8 mouse cellular contexts compared by ENCODE assay signal in the genomic region with DNA sequence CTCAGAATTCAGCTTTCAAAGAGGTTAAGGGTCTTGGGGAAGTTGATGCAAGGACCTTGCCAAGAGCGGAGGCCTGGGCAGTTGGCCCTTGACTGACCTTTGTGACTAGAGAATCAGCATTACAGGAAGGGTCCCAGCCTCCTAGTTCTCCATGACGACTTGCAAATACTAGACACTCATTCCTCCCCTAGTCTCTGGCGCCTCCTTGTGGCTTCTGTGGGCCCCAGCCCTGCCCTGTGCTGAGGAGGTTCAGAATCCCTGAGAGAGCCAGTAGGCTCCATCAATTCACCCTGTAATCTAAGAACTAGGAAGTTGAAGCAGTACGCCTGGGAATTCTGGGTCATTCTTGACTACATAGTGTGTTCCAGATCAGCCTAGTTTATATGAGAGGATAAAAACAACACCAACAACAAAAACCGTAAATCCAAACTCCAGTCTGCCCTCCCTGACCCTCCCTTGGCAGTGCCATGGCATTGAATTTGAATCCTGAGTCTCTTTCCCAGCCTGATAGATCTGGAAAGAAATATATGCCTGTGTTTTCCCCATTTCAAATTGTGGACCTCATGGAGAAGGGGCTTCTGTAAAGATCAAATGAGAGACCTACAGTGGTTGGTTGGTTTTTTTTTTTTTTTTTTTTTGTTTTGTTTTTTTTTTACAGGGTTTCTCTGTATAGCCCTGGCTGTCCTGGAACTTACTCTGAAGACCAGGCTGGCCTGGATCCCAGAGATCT. TPM values are rescaled to one million over a fixed set of nuclear protein-coding genes. Genes with fewer than 3 reads are reported as not detected.
DNase-seq lines count a peak whose midpoint lies in the region; ATAC-seq and TF ChIP-seq lines count a peak whose summit lies in the region.

No protein-coding gene starts in this region.

- peaks cover 11% of the 10 kb centered on the region for H3K4me1 ChIP-seq in forebrain, embryonic 13.5 days
- peaks cover 1% of the 10 kb centered on the region; the same call in 1 of the 2 replicates for H3K4me1 ChIP-seq in lung, embryonic 14.5 days (ENCODE audit: insufficient read depth)

- WGBS in forebrain, embryonic 13.5 days = 28% methylated on average over 5 of the region's 5 CpGs
- WGBS in lung, embryonic 14.5 days = 23% methylated on average over 5 of the region's 5 CpGs

- no peak overlapping the region for H3K27ac ChIP-seq in forebrain, embryonic 13.5 days
- H3K27ac ChIP-seq in lung, embryonic 14.5 days (ENCODE audit: low read depth) = no peak overlapping the region

- no peaks in the 10 kb centered on the region for H3K9me3 ChIP-seq in forebrain, embryonic 13.5 days (replicated peaks)
- H3K9me3 ChIP-seq in lung, embryonic 14.5 days (ENCODE audit: low read depth, low read length) = no peaks in the 10 kb centered on the region

- intact Hi-C loops in heart, postnatal 14 days (cut with DNase I) = loop anchor here (1.0 kb wide), 1 partner anchor 37 kb away; no protein-coding TSS in a partner anchor

- peak; percentile 57; the same call in 1 of the 2 replicates for ATAC-seq in forebrain, embryonic 13.5 days
- peak; percentile 51 for ATAC-seq in lung, embryonic 14.5 days (ENCODE audit: insufficient read depth)

- DNase-seq in MN1 (ENCODE audit: low spot score) = peak; percentile 89
- peak; percentile 94 for DNase-seq in c-Kit-positive CD71-positive TER-119-positive erythroid progenitor cells, embryonic 14.5 days (ENCODE audit: low spot score)
- DNase-seq in heart, postnatal 14 days = peak; percentile 93 to 97
- peak; percentile 81 to 84 for DNase-seq in layer of hippocampus, adult 8-10 months (ENCODE audit: low spot score in 2 of 2)
- peak; percentile 94 for DNase-seq in lung, embryonic 14.5 days
- peak; percentile 87 for DNase-seq in retina, postnatal 7 days (ENCODE audit: low read depth, low spot score)
- peak; percentile 96 for DNase-seq in thymus, postnatal 4 days

- no peak overlapping the region for H3K4me2 ChIP-seq in forebrain, embryonic 13.5 days
- H3K4me2 ChIP-seq in lung, embryonic 14.5 days = no peak overlapping the region

- no peak overlapping the region for H3K4me3 ChIP-seq in forebrain, embryonic 13.5 days
- H3K4me3 ChIP-seq in lung, embryonic 14.5 days (ENCODE audit: low read depth, low read length) = no peak overlapping the region

- no peaks in the 10 kb centered on the region for H3K27me3 ChIP-seq in forebrain, embryonic 13.5 days
- H3K27me3 ChIP-seq in lung, embryonic 14.5 days (ENCODE audit: insufficient read depth, low read length) = no peaks in the 10 kb centered on the region

- H3K9ac ChIP-seq in forebrain, embryonic 13.5 days = no peak overlapping the region
- H3K9ac ChIP-seq in lung, embryonic 14.5 days = no peak overlapping the region

- H3K36me3 ChIP-seq in forebrain, embryonic 13.5 days (ENCODE audit: poor library complexity, severe bottlenecking) = peaks cover 11% of the 10 kb centered on the region
- no peaks in the 10 kb centered on the region for H3K36me3 ChIP-seq in lung, embryonic 14.5 days (ENCODE audit: insufficient read depth)

- peak; percentile 94 for TF ChIP-seq CTCF in lung, embryonic 14.5 days (IDR thresholded peaks at IDR 0.05; ENCODE audit: low read depth)

RNA-seq across cellular contexts. Expression of gene Cdc42bpg, which starts 1.3 kb away (rescaled TPM):
- 0.22 and 0.39 TPM in 2 replicates for polyA plus RNA-seq in forebrain, embryonic 13.5 days (2015; fragmentation: Nextera tagmentation; extraction: Ambion mirVana)
- total RNA-seq in heart, postnatal 14 days (2021) = 1 to 10 TPM; 8.9 to 9.8 TPM
- total RNA-seq in layer of hippocampus, adult 8-10 months (2022) = 1 to 10 TPM; 5.9 to 9.5 (median 6.5) TPM
- 0.82 and 1.2 TPM in 2 replicates for polyA plus RNA-seq in lung, embryonic 14.5 days (2014; fragmentation: Nextera tagmentation; extraction: Ambion mirVana)

RNA-seq across cellular contexts. Expression of gene Ehd1, which starts 28.4 kb away (rescaled TPM):
- polyA plus RNA-seq in forebrain, embryonic 13.5 days (2015; fragmentation: Nextera tagmentation; extraction: Ambion mirVana) = 74.3 and 75.6 TPM in 2 replicates
- total RNA-seq in heart, postnatal 14 days (2021) = 100 to 1,000 TPM; 163 to 172 TPM
- 10 to 100 TPM; 59.1 to 76.4 (median 70.3) TPM for total RNA-seq in layer of hippocampus, adult 8-10 months (2022)
- polyA plus RNA-seq in lung, embryonic 14.5 days (2014; fragmentation: Nextera tagmentation; extraction: Ambion mirVana) = 50.3 and 53.2 TPM in 2 replicates

RNA-seq across cellular contexts. Expression of gene Men1, which starts 29.8 kb away (rescaled TPM):
- 83.8 and 92.4 TPM in 2 replicates for polyA plus RNA-seq in forebrain, embryonic 13.5 days (2015; fragmentation: Nextera tagmentation; extraction: Ambion mirVana)
- 10 to 100 TPM; 18.2 to 18.5 TPM for total RNA-seq in heart, postnatal 14 days (2021)
- total RNA-seq in layer of hippocampus, adult 8-10 months (2022) = 10 to 100 TPM; 60.0 to 74.4 (median 63.5) TPM
- polyA plus RNA-seq in lung, embryonic 14.5 days (2014; fragmentation: Nextera tagmentation; extraction: Ambion mirVana) = 60.3 and 68.6 TPM in 2 replicates

RNA-seq across cellular contexts. Expression of gene Map4k2, which starts 36.0 kb away (rescaled TPM):
- polyA plus RNA-seq in forebrain, embryonic 13.5 days (2015; fragmentation: Nextera tagmentation; extraction: Ambion mirVana) = 11.3 and 15.4 TPM in 2 replicates
- 10 to 100 TPM; 56.3 TPM for total RNA-seq in heart, postnatal 14 days (2021)
- 100 to 1,000 TPM in 2 of 4 experiments, 10 to 100 TPM in 2; 85.0 to 114 (median 103) TPM for total RNA-seq in layer of hippocampus, adult 8-10 months (2022)
- 13.4 and 22.2 TPM in 2 replicates for polyA plus RNA-seq in lung, embryonic 14.5 days (2014; fragmentation: Nextera tagmentation; extraction: Ambion mirVana)

RNA-seq across cellular contexts. Expression of gene Sf1, which starts 58.5 kb away (rescaled TPM):
- 134 and 139 TPM in 2 replicates for polyA plus RNA-seq in forebrain, embryonic 13.5 days (2015; fragmentation: Nextera tagmentation; extraction: Ambion mirVana)
- total RNA-seq in heart, postnatal 14 days (2021) = 100 to 1,000 TPM; 102 to 105 TPM
- total RNA-seq in layer of hippocampus, adult 8-10 months (2022) = 100 to 1,000 TPM; 209 to 234 (median 222) TPM
- polyA plus RNA-seq in lung, embryonic 14.5 days (2014; fragmentation: Nextera tagmentation; extraction: Ambion mirVana) = 177 and 200 TPM in 2 replicates
